Mouse (Mus musculus): ENCODE data around the gene Olfr68. TPM values are rescaled to one million over a fixed set of nuclear protein-coding genes. Genes with fewer than 3 reads are reported as not detected.
"Not testable (repeated sequence)": the region's sequence is repeated elsewhere in the genome, so short reads cannot be mapped to it uniquely, and the experiment has no call there.

The Olfr68 gene
- polyA plus RNA-seq, 2 experiments from 2014 or later: not detected

- not testable (repeated sequence) for ATAC-seq
Measured at GRCm38 (mm10) chr7:103762212-103762611, 17.3 kb downstream of the Olfr68 start.

- no peak for ATAC-seq
Measured at GRCm38 (mm10) chr7:103757233-103757632, 22.3 kb downstream of the Olfr68 start, which contains the start of gene Olfr630. Gene Olfr630, minus strand, starts transcription at chr7:103757333.

- no peak for ATAC-seq
Measured at GRCm38 (mm10) chr7:103744843-103745242, 34.7 kb downstream of the Olfr68 start, which contains the start of gene Olfr629. Gene Olfr629, minus strand, starts transcription at chr7:103744943.

GRCm38 (mm10) chr7:103730074-103730473 lies 49.4 kb downstream of the Olfr68 start, which contains the start of gene Olfr628:
Gene Olfr628, plus strand, starts transcription at chr7:103730374.
- no peak for ATAC-seq

Other genes with a start within 250 kb of the Olfr68 start
- not detected for gene Olfr612, start 237.0 kb downstream of the Olfr68 start, polyA plus RNA-seq (2017; shearing (Covaris generic))
- gene Olfr613, start 231.6 kb downstream of the Olfr68 start, polyA plus RNA-seq (2017; shearing (Covaris generic)): not detected
- not detected for gene Olfr615, start 223.6 kb downstream of the Olfr68 start, polyA plus RNA-seq (2017; shearing (Covaris generic))
- not detected for gene Olfr616, start 210.6 kb downstream of the Olfr68 start, polyA plus RNA-seq (2017; shearing (Covaris generic))
- gene Olfr617, start 206.6 kb downstream of the Olfr68 start, polyA plus RNA-seq (2017; shearing (Covaris generic)): not detected
- not detected for gene Olfr618, start 189.6 kb downstream of the Olfr68 start, polyA plus RNA-seq (2017; shearing (Covaris generic))
- not detected for gene Olfr619, start 179.1 kb downstream of the Olfr68 start, polyA plus RNA-seq (2017; shearing (Covaris generic))
- gene Olfr620, start 167.2 kb downstream of the Olfr68 start, polyA plus RNA-seq (2017; shearing (Covaris generic)): 1 to 10 TPM in 1 of 2 experiments, not detected in 1; 1.3 TPM
- gene Olfr622, start 137.0 kb downstream of the Olfr68 start, polyA plus RNA-seq (2017; shearing (Covaris generic)): not detected
- gene Olfr623, start 116.0 kb downstream of the Olfr68 start, polyA plus RNA-seq (2017; shearing (Covaris generic)): not detected
- gene Olfr624, start 108.5 kb downstream of the Olfr68 start, polyA plus RNA-seq (2017; shearing (Covaris generic)): not detected
- not detected for gene Olfr625-ps1, start 97.0 kb downstream of the Olfr68 start, polyA plus RNA-seq (2017; shearing (Covaris generic))
- not detected for gene Olfr243, start 65.0 kb downstream of the Olfr68 start, polyA plus RNA-seq (2017; shearing (Covaris generic))
- gene Olfr628, start 49.3 kb downstream of the Olfr68 start, polyA plus RNA-seq (2017; shearing (Covaris generic)): not detected
- gene Olfr629, start 34.8 kb downstream of the Olfr68 start, polyA plus RNA-seq (2017; shearing (Covaris generic)): not detected
- gene Olfr630, start 22.4 kb downstream of the Olfr68 start, polyA plus RNA-seq (2017; shearing (Covaris generic)): not detected
- not detected for gene Olfr69, start 8.1 kb downstream of the Olfr68 start, polyA plus RNA-seq (2017; shearing (Covaris generic))
- gene Olfr67, start 12.1 kb upstream of the Olfr68 start, polyA plus RNA-seq (2017; shearing (Covaris generic)): not detected
- 1 to 10 TPM in 1 of 2 experiments, not detected in 1; 2.4 TPM for gene Hbb-bt, start 34.3 kb upstream of the Olfr68 start, polyA plus RNA-seq (2017; shearing (Covaris generic))
- gene Hbb-bs, start 48.4 kb upstream of the Olfr68 start, polyA plus RNA-seq (2017; shearing (Covaris generic)): 1 to 10 TPM; 3.4 to 7.7 TPM
- gene Hbb-bh2, start 60.8 kb upstream of the Olfr68 start, polyA plus RNA-seq (2017; shearing (Covaris generic)): not detected
- gene Hbb-bh1, start 63.5 kb upstream of the Olfr68 start, polyA plus RNA-seq (2017; shearing (Covaris generic)): not detected
- not detected for gene Hbb-y, start 73.5 kb upstream of the Olfr68 start, polyA plus RNA-seq (2017; shearing (Covaris generic))
- under 1 TPM in 1 of 2 experiments, not detected in 1; 0.13 TPM for gene Olfr66, start 106.6 kb upstream of the Olfr68 start, polyA plus RNA-seq (2017; shearing (Covaris generic))
- gene Olfr64, start 114.8 kb upstream of the Olfr68 start, polyA plus RNA-seq (2017; shearing (Covaris generic)): under 1 TPM in 1 of 2 experiments, not detected in 1; 0.07 TPM
- not detected for gene Olfr65, start 123.8 kb upstream of the Olfr68 start, polyA plus RNA-seq (2017; shearing (Covaris generic))
- gene Olfr631, start 149.1 kb upstream of the Olfr68 start, polyA plus RNA-seq (2017; shearing (Covaris generic)): not detected
- not detected for gene Olfr632, start 154.6 kb upstream of the Olfr68 start, polyA plus RNA-seq (2017; shearing (Covaris generic))
- gene Olfr633, start 164.7 kb upstream of the Olfr68 start, polyA plus RNA-seq (2017; shearing (Covaris generic)): not detected
- gene Olfr635, start 191.5 kb upstream of the Olfr68 start, polyA plus RNA-seq (2017; shearing (Covaris generic)): under 1 TPM in 1 of 2 experiments, not detected in 1; 0.05 TPM
- gene Olfr638, start 219.0 kb upstream of the Olfr68 start, polyA plus RNA-seq (2017; shearing (Covaris generic)): not detected
- under 1 TPM in 1 of 2 experiments, not detected in 1; 0.08 TPM for gene Olfr639, start 237.6 kb upstream of the Olfr68 start, polyA plus RNA-seq (2017; shearing (Covaris generic))
- not detected for gene Olfr640, start 245.9 kb upstream of the Olfr68 start, polyA plus RNA-seq (2017; shearing (Covaris generic))

Data from CD4-positive, CD25-positive, alpha-beta regulatory T cell, adult 4 months (primary cell).